Mouse (Mus musculus) kidney, adult 2 months (tissue): ENCODE results near the gene Scrt2. TPM values are rescaled to one million over a fixed set of nuclear protein-coding genes. Genes with fewer than 3 reads are reported as not detected.

ENCODE experiments used
- DNase-seq: peaks from one replicate; pipeline ENCODE4 v3.0.0; 2021
- H3K27ac ChIP-seq: fragments of 200-500 bp; 2 replicates; pipeline ENCODE4 v1.5.1; 2012; ENCODE audit warnings: low read depth, low read length, control low read depth, inconsistent platforms; ENCODE audit not compliant: insufficient read depth
- H3K27me3 ChIP-seq: fragments of 200-500 bp; replicated peaks from 2 replicates; pipeline ENCODE4 v1.6.1; 2012; ENCODE audit warnings: mild to moderate bottlenecking, moderate library complexity, low read length, inconsistent platforms; ENCODE audit not compliant: control insufficient read depth, insufficient read depth
- H3K36me3 ChIP-seq: fragments of 200-500 bp; 2 replicates; pipeline ENCODE4 v1.6.1; 2012; ENCODE audit warnings: mild to moderate bottlenecking, moderate library complexity, low read length, inconsistent platforms; ENCODE audit not compliant: control insufficient read depth, insufficient read depth
- H3K4me1 ChIP-seq: fragments of 200-500 bp; 2 replicates; pipeline ENCODE4 v1.6.1; 2011; ENCODE audit warnings: low read length; ENCODE audit not compliant: control insufficient read depth, insufficient read depth
- H3K4me3 ChIP-seq: fragments of 200-500 bp; 2 replicates; pipeline ENCODE4 v1.5.1; 2011; ENCODE audit warnings: mild to moderate bottlenecking, low read depth, low read length, control low read depth; ENCODE audit not compliant: insufficient read depth
- CTCF ChIP-seq: fragments of 200-500 bp; conservative IDR thresholded peaks from 2 replicates; pipeline ENCODE4 v1.5.1; 2011; ENCODE audit warnings: low read depth, mild to moderate bottlenecking, control low read depth, low read length, moderate library complexity, mixed read lengths; ENCODE audit not compliant: insufficient read depth, insufficient read length
- POLR2A ChIP-seq: fragments of 200-500 bp; IDR thresholded peaks from one replicate; pipeline ENCODE4 v1.6.1; 2011; ENCODE audit warnings: low read depth, low read length, control low read depth
- WGBS: fragments of 180-500 bp; shearing (Covaris S2); methylation state at CpG from one replicate; pipeline ENCODE4 v1.1.7; 2018; 5-methylcytosine and 5-hydroxymethylcytosine counted together
- polyA plus RNA-seq: library from polyadenylated mRNA; depleted of rRNA; stranded (reverse); fragments of >200 nt; gene quantifications from 2 replicates; pipeline ENCODE4 v1.2.3, GENCODE M21; 2012

Gene Scrt2
- polyA plus RNA-seq, 1 experiment, result not detected

DNA sequence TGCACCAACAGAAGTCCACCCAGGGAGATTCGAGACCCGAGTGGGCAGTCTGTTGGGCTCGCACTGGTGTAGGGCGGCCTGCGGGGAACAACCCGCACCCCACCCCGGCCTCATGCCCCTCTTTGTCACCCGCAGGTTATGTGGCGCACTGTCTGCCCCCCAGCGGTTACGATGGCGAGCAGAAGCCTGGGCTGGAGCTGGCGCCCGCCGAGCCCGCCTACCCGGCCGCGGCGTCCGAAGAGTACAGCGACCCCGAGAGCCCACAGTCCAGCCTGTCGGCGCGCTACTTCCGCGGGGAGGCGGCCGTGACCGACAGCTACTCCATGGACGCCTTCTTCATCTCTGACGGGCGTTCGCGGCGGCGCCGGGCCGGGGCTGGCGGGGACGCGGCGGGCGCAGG, 11.6 kb downstream of the Scrt2 start:
- H3K27ac ChIP-seq, result no peak overlapping the region
- WGBS, result 3% methylated on average over 41 of the region's 45 CpGs
- H3K4me1 ChIP-seq, result no peaks in the 10 kb centered on the region
- no peaks in the 10 kb centered on the region; the same call in 1 of the 2 replicates for H3K27me3 ChIP-seq
- H3K4me3 ChIP-seq, result no peak overlapping the region
- TF ChIP-seq CTCF, result no peak
- no peak for TF ChIP-seq POLR2A
- DNase-seq, result no peak
- no peaks in the 10 kb centered on the region for H3K36me3 ChIP-seq

- Histone ChIP-seq H3K36me3 (no peaks in the 10 kb centered on the region), H3K27me3 (no peaks in the 10 kb centered on the region; the same call in 1 of the 2 replicates), H3K4me1 (no peaks in the 10 kb centered on the region), H3K4me3 (peak overlapping the region; percentile 45; the same call in 1 of the 2 replicates), H3K27ac (no peak overlapping the region)
- no peak for DNase-seq
- 2% methylated on average over 52 of the region's 60 CpGs for WGBS
- TF ChIP-seq POLR2A (no peak), CTCF (no peak)
Observed at GRCm38 (mm10) chr2:152093356-152093792, 12.0 kb downstream of the Scrt2 start.

DNA sequence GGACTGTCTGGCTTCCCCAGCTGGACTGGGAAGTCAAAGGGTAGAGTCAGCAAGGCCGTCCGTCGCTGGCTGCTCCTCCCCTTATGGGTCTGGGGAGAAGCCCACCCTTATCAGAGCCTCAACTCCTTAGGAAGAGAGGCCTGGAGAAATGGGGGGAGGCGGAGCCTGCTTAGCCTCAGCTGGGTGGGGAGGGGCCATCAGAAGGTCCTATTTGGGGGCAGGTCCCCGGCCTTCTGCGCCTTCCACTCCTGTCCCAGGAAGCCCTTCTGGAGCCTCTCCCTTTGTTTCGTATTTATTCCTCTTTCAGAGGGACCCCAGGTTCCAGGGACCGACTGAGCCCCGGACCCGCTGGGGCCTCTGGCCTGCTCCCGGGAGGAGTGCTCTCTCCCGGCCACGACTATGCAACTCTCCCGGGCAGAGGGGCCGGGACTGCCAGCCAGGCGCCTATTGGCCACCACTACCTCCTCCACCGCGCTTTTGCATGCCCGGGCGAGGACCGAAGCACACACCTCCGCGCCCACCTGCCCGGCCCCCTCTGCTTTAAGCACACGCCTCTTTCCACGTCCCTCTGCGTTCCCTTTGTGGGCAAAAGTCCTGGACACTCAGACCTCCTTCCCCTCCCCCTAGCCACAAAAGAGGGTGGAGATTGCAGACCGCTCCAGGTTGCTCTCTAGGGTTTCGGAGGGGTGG, 13.7 kb downstream of the Scrt2 start:
- H3K27me3 ChIP-seq, result no peaks in the 10 kb centered on the region; the same call in 1 of the 2 replicates
- H3K4me1 ChIP-seq, result no peaks in the 10 kb centered on the region
- TF ChIP-seq POLR2A (no peak), CTCF (no peak)
- H3K27ac ChIP-seq, result no peak overlapping the region
- 15% methylated on average over 29 of the region's 29 CpGs for WGBS
- no peak for DNase-seq
- H3K36me3 ChIP-seq, result no peaks in the 10 kb centered on the region
- no peak overlapping the region for H3K4me3 ChIP-seq

GRCm38 (mm10) chr2:152096922-152097321, 15.6 kb downstream of the Scrt2 start:
- 85% methylated on average over 2 of the region's 2 CpGs for WGBS
- H3K36me3 ChIP-seq, result no peaks in the 10 kb centered on the region
- H3K4me3 ChIP-seq, result no peak overlapping the region
- no peak overlapping the region for H3K27ac ChIP-seq
- no peak for DNase-seq
- TF ChIP-seq CTCF (no peak), POLR2A (no peak)
- no peaks in the 10 kb centered on the region for H3K4me1 ChIP-seq
- no peaks in the 10 kb centered on the region; the same call in 1 of the 2 replicates for H3K27me3 ChIP-seq

DNA sequence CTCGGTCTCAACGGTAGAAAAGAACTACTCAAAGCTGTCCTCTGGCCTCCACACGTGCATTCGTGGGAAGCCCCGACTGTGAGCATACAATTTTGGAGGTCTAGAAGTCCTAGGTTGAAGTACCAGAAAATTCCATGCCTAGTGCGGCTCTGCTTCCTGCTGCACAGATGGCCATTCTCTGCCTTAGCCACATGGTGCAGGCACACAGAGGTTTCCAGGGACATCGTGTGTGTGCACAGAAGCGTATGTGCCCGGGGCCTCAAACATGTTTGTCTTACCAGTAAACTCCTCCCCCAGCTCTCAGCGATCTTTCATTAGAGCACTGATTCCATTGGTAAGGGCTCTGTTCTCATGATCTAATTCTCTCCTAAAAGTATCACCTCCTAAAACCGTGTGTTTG, 16.6 kb downstream of the Scrt2 start:
- H3K27me3 ChIP-seq, result no peaks in the 10 kb centered on the region; the same call in 1 of the 2 replicates
- 72% methylated on average over 11 of the region's 11 CpGs for WGBS
- no peaks in the 10 kb centered on the region for H3K36me3 ChIP-seq
- TF ChIP-seq CTCF, result no peak
- no peak for TF ChIP-seq POLR2A
- no peaks in the 10 kb centered on the region for H3K4me1 ChIP-seq
- no peak for DNase-seq
- H3K4me3 ChIP-seq, result no peak overlapping the region
- no peak overlapping the region for H3K27ac ChIP-seq

GRCm38 (mm10) chr2:152099538-152099937, 18.2 kb downstream of the Scrt2 start:
- Histone ChIP-seq H3K4me3 (no peak overlapping the region), H3K27ac (no peak overlapping the region), H3K27me3 (no peaks in the 10 kb centered on the region; the same call in 1 of the 2 replicates), H3K4me1 (peaks cover under 1% of the 10 kb centered on the region; the same call in 1 of the 2 replicates), H3K36me3 (no peaks in the 10 kb centered on the region)
- DNase-seq, result peak; percentile 33
- WGBS, result 28% methylated on average over 3 of the region's 3 CpGs
- TF ChIP-seq POLR2A (no peak), CTCF (no peak)

DNA sequence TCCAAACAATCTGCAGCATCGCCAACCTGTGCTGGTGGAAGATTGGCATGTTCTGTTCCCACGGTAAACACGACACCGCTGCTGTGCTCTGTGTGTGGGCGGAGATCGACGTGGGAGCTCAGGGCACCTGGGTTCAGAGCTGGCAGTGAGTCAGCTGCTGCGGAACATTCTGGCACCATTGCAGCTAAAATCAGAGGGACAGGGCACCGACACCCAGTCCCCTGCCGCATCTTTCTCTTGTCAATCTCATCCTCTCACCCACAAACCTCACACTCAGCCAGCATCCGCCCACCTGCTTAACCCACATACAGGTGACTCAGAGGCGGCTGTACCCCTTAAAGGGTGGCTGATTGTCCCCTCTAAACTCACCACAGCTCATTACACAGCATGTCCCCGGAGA, 20.4 kb downstream of the Scrt2 start:
- Histone ChIP-seq H3K27me3 (no peaks in the 10 kb centered on the region), H3K36me3 (no peaks in the 10 kb centered on the region), H3K4me1 (peaks cover 10% of the 10 kb centered on the region; the same call in 1 of the 2 replicates), H3K27ac (no peak overlapping the region), H3K4me3 (no peak overlapping the region)
- TF ChIP-seq POLR2A, result no peak
- no peak for TF ChIP-seq CTCF
- 50% methylated on average over 13 of the region's 13 CpGs for WGBS
- no peak for DNase-seq

- Histone ChIP-seq H3K36me3 (no peaks in the 10 kb centered on the region), H3K4me3 (no peak overlapping the region), H3K27ac (no peak overlapping the region), H3K27me3 (no peaks in the 10 kb centered on the region), H3K4me1 (peaks cover 12% of the 10 kb centered on the region; the same call in 1 of the 2 replicates)
- DNase-seq, result no peak
- TF ChIP-seq CTCF, result no peak
- no peak for TF ChIP-seq POLR2A
- WGBS, result 61% methylated on average over 6 of the region's 6 CpGs
Observed at GRCm38 (mm10) chr2:152102369-152102768, 21.0 kb downstream of the Scrt2 start.
